Mouse (Mus musculus): Measurements from ENCODE around the gene Arhgef38. TPM values are rescaled to one million over a fixed set of nuclear protein-coding genes. Genes with fewer than 3 reads are reported as not detected.

Gene Arhgef38
- polyA plus RNA-seq, 1 experiment from 2014 or later, result 1.1 TPM

GRCm38 (mm10) chr3:133211324-133211723, 23.4 kb downstream of the Arhgef38 start:
- peak; percentile 84 for ATAC-seq
- H3K4me3 ChIP-seq (ENCODE audit: low read depth, low read length), result no peak overlapping the region
- no peaks in the 10 kb centered on the region for H3K36me3 ChIP-seq (ENCODE audit: control insufficient read depth, insufficient read depth)
- peak overlapping the region; percentile 41; the same call in 1 of the 2 replicates for H3K27ac ChIP-seq (ENCODE audit: low read depth, low read length)
- H3K4me1 ChIP-seq (replicated peaks; ENCODE audit: control insufficient read depth, insufficient read depth, low read length), result no peaks in the 10 kb centered on the region
- no peaks in the 10 kb centered on the region for H3K27me3 ChIP-seq (replicated peaks; ENCODE audit: control insufficient read depth, insufficient read depth, low read length)
- no peak for TF ChIP-seq CTCF (IDR thresholded peaks at IDR 0.05; ENCODE audit: low read depth)
- WGBS, result 32% methylated on average over 3 of the region's 3 CpGs
- H3K4me2 ChIP-seq (replicated peaks; ENCODE audit: low read depth), result peak overlapping the region; percentile 30; the same call in 1 of the 2 replicates
- no peak overlapping the region for H3K9ac ChIP-seq (ENCODE audit: low read depth, low read length)
- H3K9me3 ChIP-seq (ENCODE audit: control insufficient read depth), result no peaks in the 10 kb centered on the region

- Histone ChIP-seq H3K27ac (ENCODE audit: low read depth, low read length) (no peak overlapping the region), H3K9ac (ENCODE audit: low read depth, low read length) (no peak overlapping the region), H3K9me3 (ENCODE audit: control insufficient read depth) (no peaks in the 10 kb centered on the region), H3K36me3 (ENCODE audit: control insufficient read depth, insufficient read depth) (no peaks in the 10 kb centered on the region), H3K4me2 (replicated peaks; ENCODE audit: low read depth) (no peak overlapping the region), H3K27me3 (replicated peaks; ENCODE audit: control insufficient read depth, insufficient read depth, low read length) (no peaks in the 10 kb centered on the region), H3K4me1 (replicated peaks; ENCODE audit: control insufficient read depth, insufficient read depth, low read length) (no peaks in the 10 kb centered on the region), H3K4me3 (ENCODE audit: low read depth, low read length) (no peak overlapping the region)
- no peak for TF ChIP-seq CTCF (IDR thresholded peaks at IDR 0.05; ENCODE audit: low read depth)
- no peak for ATAC-seq
- 72% methylated on average over 2 of the region's 2 CpGs for WGBS
Measured at GRCm38 (mm10) chr3:133203713-133204112, 31.0 kb downstream of the Arhgef38 start.

- WGBS, result 94% methylated on average over 13 of the region's 13 CpGs
- TF ChIP-seq CTCF (IDR thresholded peaks at IDR 0.05; ENCODE audit: low read depth), result no peak
- ATAC-seq, result no peak
- Histone ChIP-seq H3K9me3 (ENCODE audit: control insufficient read depth) (no peaks in the 10 kb centered on the region), H3K27me3 (replicated peaks; ENCODE audit: control insufficient read depth, insufficient read depth, low read length) (no peaks in the 10 kb centered on the region), H3K4me1 (replicated peaks; ENCODE audit: control insufficient read depth, insufficient read depth, low read length) (no peaks in the 10 kb centered on the region), H3K36me3 (ENCODE audit: control insufficient read depth, insufficient read depth) (no peaks in the 10 kb centered on the region), H3K9ac (ENCODE audit: low read depth, low read length) (no peak overlapping the region), H3K27ac (ENCODE audit: low read depth, low read length) (no peak overlapping the region), H3K4me2 (replicated peaks; ENCODE audit: low read depth) (no peak overlapping the region), H3K4me3 (ENCODE audit: low read depth, low read length) (no peak overlapping the region)
Measured at GRCm38 (mm10) chr3:133202171-133202570, 32.6 kb downstream of the Arhgef38 start.

GRCm38 (mm10) chr3:133188930-133189329, 45.8 kb downstream of the Arhgef38 start:
- no peak for TF ChIP-seq CTCF (IDR thresholded peaks at IDR 0.05; ENCODE audit: low read depth)
- no peak overlapping the region for H3K27ac ChIP-seq (ENCODE audit: low read depth, low read length)
- WGBS, result 92% methylated on average over 3 of the region's 3 CpGs

GRCm38 (mm10) chr3:133187524-133187923, 47.2 kb downstream of the Arhgef38 start:
- Histone ChIP-seq H3K4me3 (ENCODE audit: low read depth, low read length) (no peak overlapping the region), H3K27ac (ENCODE audit: low read depth, low read length) (no peak overlapping the region), H3K9ac (ENCODE audit: low read depth, low read length) (no peak overlapping the region), H3K36me3 (ENCODE audit: control insufficient read depth, insufficient read depth) (no peaks in the 10 kb centered on the region), H3K9me3 (ENCODE audit: control insufficient read depth) (no peaks in the 10 kb centered on the region), H3K27me3 (replicated peaks; ENCODE audit: control insufficient read depth, insufficient read depth, low read length) (no peaks in the 10 kb centered on the region), H3K4me2 (replicated peaks; ENCODE audit: low read depth) (no peak overlapping the region), H3K4me1 (replicated peaks; ENCODE audit: control insufficient read depth, insufficient read depth, low read length) (no peaks in the 10 kb centered on the region)
- 74% methylated on average over 3 of the region's 3 CpGs for WGBS
- ATAC-seq, result no peak
- no peak for TF ChIP-seq CTCF (IDR thresholded peaks at IDR 0.05; ENCODE audit: low read depth)

More at GRCm38 (mm10) chr3:133188930-133189329, 45.8 kb downstream of the Arhgef38 start:
- no peaks in the 10 kb centered on the region for H3K27me3 ChIP-seq (replicated peaks; ENCODE audit: control insufficient read depth, insufficient read depth, low read length)
- H3K9me3 ChIP-seq (ENCODE audit: control insufficient read depth), result no peaks in the 10 kb centered on the region
- no peak overlapping the region for H3K4me3 ChIP-seq (ENCODE audit: low read depth, low read length)
- ATAC-seq, result no peak
- no peak overlapping the region for H3K4me2 ChIP-seq (replicated peaks; ENCODE audit: low read depth)
- H3K36me3 ChIP-seq (ENCODE audit: control insufficient read depth, insufficient read depth), result no peaks in the 10 kb centered on the region
- no peaks in the 10 kb centered on the region for H3K4me1 ChIP-seq (replicated peaks; ENCODE audit: control insufficient read depth, insufficient read depth, low read length)
- no peak overlapping the region for H3K9ac ChIP-seq (ENCODE audit: low read depth, low read length)

GRCm38 (mm10) chr3:133176033-133176750, 58.6 kb downstream of the Arhgef38 start:
- TF ChIP-seq CTCF (IDR thresholded peaks at IDR 0.05; ENCODE audit: low read depth), result no peak
- 44% methylated on average over 12 of the region's 12 CpGs for WGBS
- Histone ChIP-seq H3K9ac (ENCODE audit: low read depth, low read length) (no peak overlapping the region), H3K4me1 (replicated peaks; ENCODE audit: control insufficient read depth, insufficient read depth, low read length) (no peaks in the 10 kb centered on the region), H3K27me3 (replicated peaks; ENCODE audit: control insufficient read depth, insufficient read depth, low read length) (no peaks in the 10 kb centered on the region), H3K4me3 (ENCODE audit: low read depth, low read length) (no peak overlapping the region), H3K9me3 (ENCODE audit: control insufficient read depth) (no peaks in the 10 kb centered on the region), H3K36me3 (ENCODE audit: control insufficient read depth, insufficient read depth) (no peaks in the 10 kb centered on the region), H3K4me2 (replicated peaks; ENCODE audit: low read depth) (peak overlapping the region; percentile 7; the same call in 1 of the 2 replicates), H3K27ac (ENCODE audit: low read depth, low read length) (no peak overlapping the region)
- peak; percentile 69 for ATAC-seq

Measured in intestine, postnatal 0 days (tissue).